Mouse (Mus musculus) olfactory bulb, adult 2 months (tissue): Measurements from ENCODE around the gene H1foo. TPM values are rescaled to one million over a fixed set of nuclear protein-coding genes. Genes with fewer than 3 reads are reported as not detected.

Source experiments
- H3K27ac ChIP-seq: fragments of 200-500 bp; 2 replicates; pipeline ENCODE4 v1.5.1; 2012; ENCODE audit warnings: low read depth, low read length; ENCODE audit not compliant: insufficient read depth
- H3K4me1 ChIP-seq: fragments of 200-500 bp; 2 replicates; pipeline ENCODE4 v1.6.1; 2012; ENCODE audit warnings: low read length; ENCODE audit not compliant: control insufficient read depth, insufficient read depth
- H3K4me3 ChIP-seq: fragments of 200-500 bp; 2 replicates; pipeline ENCODE4 v1.5.1; 2012; ENCODE audit warnings: mild to moderate bottlenecking, low read depth, low read length, moderate library complexity; ENCODE audit not compliant: insufficient read depth
- CTCF ChIP-seq: fragments of 200-500 bp; IDR thresholded peaks from 2 replicates; pipeline ENCODE4 v1.5.1; 2012; ENCODE audit warnings: low read depth, mild to moderate bottlenecking, low read length, moderate library complexity; ENCODE audit not compliant: insufficient read depth
- POLR2A ChIP-seq: fragments of 200-500 bp; IDR thresholded peaks from 2 replicates; pipeline ENCODE4 v1.6.1; 2012; ENCODE audit warnings: mild to moderate bottlenecking, low read depth, low read length, moderate library complexity; ENCODE audit not compliant: insufficient read depth
- WGBS: fragments of 180-500 bp; shearing (Covaris S2); methylation state at CpG from one replicate; pipeline ENCODE4 v1.1.7; 2018; 5-methylcytosine and 5-hydroxymethylcytosine counted together
- polyA plus RNA-seq: library from polyadenylated mRNA; stranded (reverse); fragments of >200 nt; gene quantifications from 2 replicates; pipeline ENCODE4 v1.2.4, GENCODE M21; 2012; ENCODE audit warnings: low replicate concordance; ENCODE audit not compliant: missing spikeins, insufficient read depth, insufficient read length

The H1foo gene
- polyA plus RNA-seq, 1 experiment, result not detected

- H3K27ac ChIP-seq, result no peak overlapping the region
- no peak overlapping the region for H3K4me3 ChIP-seq
- 85% methylated on average over 15 of the region's 15 CpGs for WGBS
- H3K4me1 ChIP-seq, result peaks cover 29% of the 10 kb centered on the region
- TF ChIP-seq CTCF (no peak), POLR2A (no peak)
Measured at GRCm38 (mm10) chr6:115973139-115973875, 28.6 kb downstream of the H1foo start.

GRCm38 (mm10) chr6:115973881-115974662 is 29.3 kb downstream of the H1foo start:
- Histone ChIP-seq H3K4me3 (no peak overlapping the region), H3K4me1 (peaks cover 29% of the 10 kb centered on the region), H3K27ac (no peak overlapping the region)
- 56% methylated on average over 16 of the region's 16 CpGs for WGBS
- TF ChIP-seq POLR2A (no peak), CTCF (no peak)

GRCm38 (mm10) chr6:115975606-115976005 is 30.9 kb downstream of the H1foo start:
- 76% methylated on average over 8 of the region's 8 CpGs for WGBS
- Histone ChIP-seq H3K4me3 (no peak overlapping the region), H3K27ac (no peak overlapping the region), H3K4me1 (peaks cover 29% of the 10 kb centered on the region)
- TF ChIP-seq CTCF (no peak), POLR2A (no peak)

GRCm38 (mm10) chr6:115977810-115978209 is 33.1 kb downstream of the H1foo start:
- no peak for TF ChIP-seq POLR2A
- no peak for TF ChIP-seq CTCF
- Histone ChIP-seq H3K27ac (no peak overlapping the region), H3K4me3 (no peak overlapping the region), H3K4me1 (peaks cover 16% of the 10 kb centered on the region)
- WGBS, result 91% methylated on average over 15 of the region's 15 CpGs

- WGBS, result 74% methylated on average over 8 of the region's 8 CpGs
- TF ChIP-seq POLR2A, result no peak
- no peak for TF ChIP-seq CTCF
- Histone ChIP-seq H3K4me1 (peaks cover 17% of the 10 kb centered on the region), H3K4me3 (no peak overlapping the region), H3K27ac (no peak overlapping the region)
Measured at GRCm38 (mm10) chr6:115978596-115978995, 33.9 kb downstream of the H1foo start.

GRCm38 (mm10) chr6:115982889-115983288 is 38.2 kb downstream of the H1foo start:
- Histone ChIP-seq H3K27ac (no peak overlapping the region), H3K4me3 (no peak overlapping the region), H3K4me1 (peaks cover 42% of the 10 kb centered on the region)
- WGBS, result 73% methylated on average over 7 of the region's 7 CpGs
- TF ChIP-seq POLR2A (no peak), CTCF (no peak)

- Histone ChIP-seq H3K4me1 (peaks cover 42% of the 10 kb centered on the region), H3K4me3 (no peak overlapping the region), H3K27ac (no peak overlapping the region)
- WGBS, result 60% methylated on average over 12 of the region's 12 CpGs
- TF ChIP-seq CTCF (no peak), POLR2A (no peak)
Measured at GRCm38 (mm10) chr6:115983306-115984038, 38.7 kb downstream of the H1foo start.

GRCm38 (mm10) chr6:115984580-115984979 is 39.8 kb downstream of the H1foo start:
- H3K4me1 ChIP-seq, result peaks cover 49% of the 10 kb centered on the region
- H3K27ac ChIP-seq, result no peak overlapping the region
- WGBS, result 78% methylated on average over 7 of the region's 7 CpGs
- no peak overlapping the region for H3K4me3 ChIP-seq
- TF ChIP-seq POLR2A, result no peak
- no peak for TF ChIP-seq CTCF

- TF ChIP-seq CTCF, result no peak
- no peak for TF ChIP-seq POLR2A
- peaks cover 58% of the 10 kb centered on the region for H3K4me1 ChIP-seq
- no peak overlapping the region for H3K4me3 ChIP-seq
- H3K27ac ChIP-seq, result no peak overlapping the region
- WGBS, result 80% methylated on average over 9 of the region's 9 CpGs
Measured at GRCm38 (mm10) chr6:115985622-115986021, 40.9 kb downstream of the H1foo start.
